Mouse (Mus musculus) retina, embryonic 14.5 days (tissue): Measurements from ENCODE around the gene Rnf5.

Source experiments
- DNase-seq: peaks from one replicate; pipeline ENCODE4 v3.0.0-alpha.2; 2015; ENCODE audit warnings: low spot score

Rnf5 gene

GRCm38 (mm10) chr17:34632261-34632691 is 28.8 kb upstream of the Rnf5 start:
- peak; percentile 75 for DNase-seq

- no peak for DNase-seq
Measured at GRCm38 (mm10) chr17:34631647-34632046, 28.2 kb upstream of the Rnf5 start.

GRCm38 (mm10) chr17:34630761-34631301 is 27.3 kb upstream of the Rnf5 start:
- DNase-seq: no peak

- DNase-seq: no peak
Measured at GRCm38 (mm10) chr17:34629796-34630603, 26.5 kb upstream of the Rnf5 start.

- DNase-seq: no peak
Measured at GRCm38 (mm10) chr17:34629221-34629751, 25.8 kb upstream of the Rnf5 start, which contains the start of gene Prrt1. Gene Prrt1, plus strand, starts transcription at chr17:34629533.

- no peak for DNase-seq
Measured at GRCm38 (mm10) chr17:34628644-34628967, 25.1 kb upstream of the Rnf5 start.

GRCm38 (mm10) chr17:34627943-34628643 is 24.6 kb upstream of the Rnf5 start, which contains the start of gene Ppt2:
Gene Ppt2, minus strand, starts transcription at chr17:34628510.
- peak; percentile 15 for DNase-seq

- DNase-seq: peak; percentile 91
Measured at GRCm38 (mm10) chr17:34627093-34627942, 23.8 kb upstream of the Rnf5 start.

GRCm38 (mm10) chr17:34626773-34627092 is 23.2 kb upstream of the Rnf5 start:
- DNase-seq: peak; percentile 74

GRCm38 (mm10) chr17:34626062-34626772 is 22.7 kb upstream of the Rnf5 start:
- no peak for DNase-seq

- no peak for DNase-seq
Measured at GRCm38 (mm10) chr17:34624981-34625380, 21.5 kb upstream of the Rnf5 start.

GRCm38 (mm10) chr17:34623161-34623560 is 19.7 kb upstream of the Rnf5 start:
- DNase-seq: no peak

- no peak for DNase-seq
Measured at GRCm38 (mm10) chr17:34621006-34621405, 17.5 kb upstream of the Rnf5 start.

- peak; percentile 87 for DNase-seq
Measured at GRCm38 (mm10) chr17:34618999-34619398, 15.5 kb upstream of the Rnf5 start.

- no peak for DNase-seq
Measured at GRCm38 (mm10) chr17:34615871-34616270, 12.4 kb upstream of the Rnf5 start, which contains the start of gene Egfl8. Gene Egfl8, minus strand, starts transcription at chr17:34615971.

GRCm38 (mm10) chr17:34613830-34614229 is 10.3 kb upstream of the Rnf5 start:
- no peak for DNase-seq

GRCm38 (mm10) chr17:34613054-34613645 is 9.7 kb upstream of the Rnf5 start:
- DNase-seq: no peak

- DNase-seq: no peak
Measured at GRCm38 (mm10) chr17:34611050-34611449, 7.6 kb upstream of the Rnf5 start.

- DNase-seq: no peak
Measured at GRCm38 (mm10) chr17:34607997-34608396, 4.5 kb upstream of the Rnf5 start.

GRCm38 (mm10) chr17:34606186-34607039 is 2.9 kb upstream of the Rnf5 start:
- DNase-seq: peak; percentile 30
